Mouse (Mus musculus): ENCODE data around the gene Catsper4. TPM values are rescaled to one million over a fixed set of nuclear protein-coding genes. Genes with fewer than 3 reads are reported as not detected.
A peak's percentile ranks its signal among the peaks of the same experiment; 100 is the strongest.

The Catsper4 gene
- total and polyA plus RNA-seq, 2 experiments from 2014 or later, result 0.16 TPM; not detected in 1

DNA sequence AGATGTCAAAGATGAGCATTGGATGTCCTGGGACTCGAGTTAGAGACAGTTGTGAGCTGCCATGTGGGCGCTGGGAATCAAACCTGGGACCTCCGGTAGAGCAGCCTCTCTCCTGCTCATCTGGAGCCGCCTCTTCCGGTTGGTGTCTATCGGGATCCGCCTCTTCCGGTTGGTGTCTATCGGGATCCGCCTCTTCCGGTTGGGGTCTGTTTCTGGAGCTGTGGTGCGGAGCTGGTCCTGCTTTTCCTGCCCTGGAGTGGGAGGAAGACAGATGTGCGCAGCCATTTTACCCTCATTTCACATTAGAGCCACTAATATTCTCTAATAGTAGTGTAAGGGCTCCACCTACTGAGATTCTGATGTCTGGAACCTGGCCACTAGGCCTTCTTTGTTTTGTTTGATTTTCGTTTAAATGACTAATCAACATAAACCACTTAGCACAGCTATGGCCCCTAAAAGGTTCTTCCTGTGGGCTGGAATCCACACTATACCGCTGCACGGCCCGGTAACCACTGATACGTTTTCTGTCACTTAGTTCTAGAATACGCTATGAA, 41.0 kb upstream of the Catsper4 start:
- H3K4me2 ChIP-seq (ENCODE audit: low read depth, low read length, poor library complexity, severe bottlenecking), result no peak overlapping the region
- H3K27me3 ChIP-seq (ENCODE audit: insufficient read depth, low read length), result no peaks in the 10 kb centered on the region
- H3K27ac ChIP-seq (ENCODE audit: low read depth, low read length), result no peak overlapping the region
- no peaks in the 10 kb centered on the region for H3K4me1 ChIP-seq (ENCODE audit: insufficient read depth, low read length)
- H3K36me3 ChIP-seq (ENCODE audit: insufficient read depth, low read length), result no peaks in the 10 kb centered on the region
- H3K9me3 ChIP-seq (ENCODE audit: low read length), result no peaks in the 10 kb centered on the region
- TF ChIP-seq CTCF (IDR thresholded peaks at IDR 0.05), result peak; percentile 28; the same call in 1 of the 2 replicates
- H3K4me3 ChIP-seq (ENCODE audit: low read depth, low read length), result no peak overlapping the region
- no peak for DNase-seq (ENCODE audit: low spot score)
- WGBS, result 87% methylated on average over 19 of the region's 19 CpGs
- no peak for ATAC-seq (ENCODE audit: low FRiP score)
- H3K9ac ChIP-seq (replicated peaks; ENCODE audit: low read length, poor library complexity, severe bottlenecking), result no peak overlapping the region

DNA sequence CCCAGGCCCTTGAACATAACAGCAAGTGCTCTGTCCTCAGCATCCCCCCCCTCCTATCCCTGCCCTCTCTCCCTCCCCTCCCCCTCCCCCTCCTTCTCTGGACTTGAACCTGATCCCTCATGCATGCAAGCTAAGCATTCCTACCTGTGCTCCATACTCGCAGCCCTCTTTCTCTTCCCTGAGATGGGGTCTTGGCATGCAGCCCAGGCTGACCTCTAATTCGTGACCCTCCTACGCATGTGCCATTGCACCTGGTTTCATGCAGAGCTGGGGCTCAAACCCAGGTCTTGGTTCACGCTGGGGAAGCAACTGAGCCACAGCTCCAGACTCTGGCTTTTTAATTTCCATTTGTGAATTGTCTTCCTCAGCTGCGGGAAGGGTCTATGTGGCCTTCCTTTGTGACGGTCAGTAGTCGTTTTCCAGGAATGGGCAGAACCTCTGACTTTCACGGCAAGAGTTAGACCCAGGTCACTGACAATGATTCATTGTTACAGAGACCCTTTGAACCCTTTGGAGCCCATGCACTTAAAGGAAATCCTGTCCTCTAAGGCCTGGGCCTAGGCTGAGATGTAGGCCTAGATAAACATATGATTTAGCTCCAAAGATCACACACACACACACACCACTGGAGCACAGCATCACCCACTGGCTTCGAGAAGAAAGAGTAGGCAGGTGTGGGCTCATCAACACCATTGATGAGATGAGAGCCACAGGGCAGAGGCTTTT, 38.8 kb upstream of the Catsper4 start:
- Histone ChIP-seq H3K9me3 (ENCODE audit: low read length) (no peaks in the 10 kb centered on the region), H3K36me3 (ENCODE audit: insufficient read depth, low read length) (no peaks in the 10 kb centered on the region), H3K27ac (ENCODE audit: low read depth, low read length) (no peak overlapping the region), H3K4me3 (ENCODE audit: low read depth, low read length) (no peak overlapping the region), H3K9ac (replicated peaks; ENCODE audit: low read length, poor library complexity, severe bottlenecking) (no peak overlapping the region), H3K4me2 (ENCODE audit: low read depth, low read length, poor library complexity, severe bottlenecking) (no peak overlapping the region), H3K27me3 (ENCODE audit: insufficient read depth, low read length) (no peaks in the 10 kb centered on the region), H3K4me1 (ENCODE audit: insufficient read depth, low read length) (no peaks in the 10 kb centered on the region)
- no peak for TF ChIP-seq CTCF (IDR thresholded peaks at IDR 0.05)
- DNase-seq (ENCODE audit: low spot score), result no peak
- WGBS, result 75% methylated on average over 9 of the region's 9 CpGs
- no peak for ATAC-seq (ENCODE audit: low FRiP score)

DNA sequence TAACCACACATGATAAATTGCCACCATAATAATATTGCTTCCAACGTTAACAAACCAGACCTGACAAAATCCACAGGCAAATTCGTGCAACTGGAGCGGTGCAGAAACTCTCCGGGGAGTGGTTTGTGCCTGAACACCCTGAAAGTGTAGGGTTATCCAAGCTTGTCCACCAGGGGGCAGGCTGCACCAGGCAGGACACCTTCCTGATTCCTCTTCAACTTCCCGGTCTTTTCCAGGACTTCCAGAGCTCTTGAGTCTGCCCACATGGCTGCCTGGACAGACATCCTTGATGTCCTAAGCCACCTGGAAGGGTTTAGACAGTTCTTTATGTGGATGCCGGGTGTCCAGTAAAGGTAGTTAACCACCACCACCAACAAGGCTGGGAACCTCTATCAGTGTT, 36.0 kb upstream of the Catsper4 start:
- Histone ChIP-seq H3K27ac (ENCODE audit: low read depth, low read length) (no peak overlapping the region), H3K9me3 (ENCODE audit: low read length) (no peaks in the 10 kb centered on the region), H3K36me3 (ENCODE audit: insufficient read depth, low read length) (no peaks in the 10 kb centered on the region), H3K4me1 (ENCODE audit: insufficient read depth, low read length) (no peaks in the 10 kb centered on the region), H3K4me2 (ENCODE audit: low read depth, low read length, poor library complexity, severe bottlenecking) (no peak overlapping the region), H3K9ac (replicated peaks; ENCODE audit: low read length, poor library complexity, severe bottlenecking) (no peak overlapping the region), H3K4me3 (ENCODE audit: low read depth, low read length) (no peak overlapping the region), H3K27me3 (ENCODE audit: insufficient read depth, low read length) (no peaks in the 10 kb centered on the region)
- DNase-seq (ENCODE audit: low spot score), result no peak
- TF ChIP-seq CTCF (IDR thresholded peaks at IDR 0.05), result peak; percentile 62
- 40% methylated on average over 6 of the region's 6 CpGs for whole genome bisulfite sequencing
- ATAC-seq (ENCODE audit: low FRiP score), result no peak

DNA sequence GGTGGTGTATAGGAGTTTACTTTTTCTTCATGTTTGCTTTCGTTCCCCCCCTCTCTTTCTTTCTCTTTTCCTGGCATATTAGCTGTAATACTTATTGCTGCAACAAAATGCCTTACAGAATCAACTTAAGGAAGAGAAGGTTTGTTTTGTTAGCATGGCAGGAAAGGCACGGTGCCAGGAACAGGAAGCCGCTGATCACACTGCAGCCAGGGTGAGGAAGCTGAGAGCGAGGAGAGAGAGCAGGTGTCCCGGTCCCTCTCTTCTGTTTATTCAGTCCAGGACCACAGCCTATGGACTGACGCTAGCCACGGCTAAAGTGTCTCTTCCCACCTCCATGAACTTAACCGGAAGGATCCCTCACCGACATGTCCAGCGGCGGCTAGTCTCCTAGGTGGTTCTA, 31.2 kb upstream of the Catsper4 start:
- H3K9me3 ChIP-seq (ENCODE audit: low read length), result no peaks in the 10 kb centered on the region
- no peak overlapping the region for H3K9ac ChIP-seq (replicated peaks; ENCODE audit: low read length, poor library complexity, severe bottlenecking)
- TF ChIP-seq CTCF (IDR thresholded peaks at IDR 0.05), result no peak
- no peak overlapping the region for H3K27ac ChIP-seq (ENCODE audit: low read depth, low read length)
- H3K36me3 ChIP-seq (ENCODE audit: insufficient read depth, low read length), result no peaks in the 10 kb centered on the region
- ATAC-seq (ENCODE audit: low FRiP score) (no peak), DNase-seq (ENCODE audit: low spot score) (no peak)
- WGBS, result 52% methylated on average over 11 of the region's 11 CpGs
- no peak overlapping the region for H3K4me3 ChIP-seq (ENCODE audit: low read depth, low read length)
- no peak overlapping the region for H3K4me2 ChIP-seq (ENCODE audit: low read depth, low read length, poor library complexity, severe bottlenecking)
- no peaks in the 10 kb centered on the region for H3K4me1 ChIP-seq (ENCODE audit: insufficient read depth, low read length)
- H3K27me3 ChIP-seq (ENCODE audit: insufficient read depth, low read length), result peaks cover 15% of the 10 kb centered on the region

DNA sequence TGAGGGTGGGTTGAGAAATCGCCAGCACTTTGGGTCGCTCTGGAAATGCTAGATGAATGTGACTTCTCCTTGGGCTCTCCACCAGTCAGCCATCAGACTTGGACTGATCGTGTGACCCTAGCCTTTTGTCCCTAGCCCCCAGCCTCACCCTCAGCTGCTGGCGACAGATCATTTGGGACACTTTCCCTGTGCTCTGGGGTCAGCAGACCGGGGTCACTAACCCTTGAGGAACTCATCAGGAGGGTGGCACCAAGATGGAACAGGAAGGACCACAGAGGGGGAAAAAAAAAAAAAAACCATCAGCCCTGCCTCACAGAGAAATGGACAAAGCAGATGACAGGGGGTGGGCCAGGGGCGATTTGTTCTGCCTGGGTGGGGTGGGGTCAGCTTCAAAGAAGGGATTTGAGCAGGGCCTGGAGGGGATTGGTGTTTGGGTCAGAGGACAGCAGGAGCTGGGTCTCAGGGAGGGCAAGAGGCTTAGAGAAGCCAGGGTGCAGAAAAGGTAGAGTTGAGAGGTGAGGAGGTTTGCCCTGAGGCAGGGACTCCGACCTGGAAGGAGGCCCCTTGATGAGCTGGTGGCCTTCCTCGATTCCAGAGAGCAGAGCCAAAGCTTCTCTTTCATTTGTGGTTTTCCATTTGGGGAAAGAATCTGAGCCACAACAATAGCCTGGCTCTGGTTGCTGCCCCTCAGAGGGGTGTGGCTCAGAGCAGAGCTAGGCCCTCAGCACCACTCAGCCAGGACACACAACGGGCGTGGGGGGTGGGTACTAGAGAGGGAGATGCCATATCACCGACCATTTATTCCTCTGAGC, 30.2 kb upstream of the Catsper4 start:
- no peak overlapping the region for H3K9ac ChIP-seq (replicated peaks; ENCODE audit: low read length, poor library complexity, severe bottlenecking)
- no peak overlapping the region for H3K4me2 ChIP-seq (ENCODE audit: low read depth, low read length, poor library complexity, severe bottlenecking)
- 15% methylated on average over 11 of the region's 11 CpGs for WGBS
- H3K27ac ChIP-seq (ENCODE audit: low read depth, low read length), result no peak overlapping the region
- peaks cover 23% of the 10 kb centered on the region for H3K27me3 ChIP-seq (ENCODE audit: insufficient read depth, low read length)
- no peak overlapping the region for H3K4me3 ChIP-seq (ENCODE audit: low read depth, low read length)
- H3K9me3 ChIP-seq (ENCODE audit: low read length), result no peaks in the 10 kb centered on the region
- ATAC-seq (ENCODE audit: low FRiP score) (no peak), DNase-seq (ENCODE audit: low spot score) (no peak)
- no peak for TF ChIP-seq CTCF (IDR thresholded peaks at IDR 0.05)
- H3K4me1 ChIP-seq (ENCODE audit: insufficient read depth, low read length), result no peaks in the 10 kb centered on the region
- no peaks in the 10 kb centered on the region for H3K36me3 ChIP-seq (ENCODE audit: insufficient read depth, low read length)
